Mouse (Mus musculus) liver, adult 2 months (tissue): ENCODE results near the gene Aen. TPM values are rescaled to one million over a fixed set of nuclear protein-coding genes. Genes with fewer than 3 reads are reported as not detected.

Experiments
- DNase-seq: peaks from one replicate; pipeline ENCODE4 v3.0.0-alpha.2; 2011; ENCODE audit warnings: low read depth, low spot score; ENCODE audit errors: extremely low read depth
- H3K27ac ChIP-seq: fragments of 200-500 bp; replicated peaks from 2 replicates; pipeline ENCODE4 v1.5.1; 2012; ENCODE audit warnings: low read depth, mild to moderate bottlenecking, control low read depth, inconsistent platforms, low read length; ENCODE audit not compliant: insufficient read depth
- H3K27me3 ChIP-seq: fragments of 200-500 bp; 2 replicates; pipeline ENCODE4 v1.6.1; 2012; ENCODE audit warnings: mild to moderate bottlenecking, moderate library complexity, low read length, inconsistent platforms; ENCODE audit not compliant: control insufficient read depth, insufficient read depth
- H3K36me3 ChIP-seq: fragments of 200-500 bp; 2 replicates; pipeline ENCODE4 v1.6.1; 2012; ENCODE audit warnings: low read length, inconsistent platforms; ENCODE audit not compliant: control insufficient read depth, insufficient read depth
- H3K4me1 ChIP-seq: fragments of 200-500 bp; 2 replicates; pipeline ENCODE4 v1.6.1; 2011; ENCODE audit warnings: low read length; ENCODE audit not compliant: control insufficient read depth, insufficient read depth
- H3K4me3 ChIP-seq: fragments of 200-500 bp; 2 replicates; pipeline ENCODE4 v1.5.1; 2011; ENCODE audit warnings: low read depth, mild to moderate bottlenecking, control low read depth, low read length, moderate library complexity; ENCODE audit not compliant: insufficient read depth
- H3K79me2 ChIP-seq: fragments of 200-500 bp; 2 replicates; pipeline ENCODE4 v1.6.1; 2012; ENCODE audit warnings: inconsistent platforms, mild to moderate bottlenecking, low read length, moderate library complexity; ENCODE audit not compliant: control insufficient read depth, insufficient read depth
- H3K9ac ChIP-seq: fragments of 200-500 bp; 2 replicates; pipeline ENCODE4 v1.6.1; 2012; ENCODE audit warnings: low read depth, mild to moderate bottlenecking, control low read depth, inconsistent platforms, low read length
- CTCF ChIP-seq: fragments of 200-500 bp; IDR thresholded peaks from 2 replicates; pipeline ENCODE4 v1.5.1; 2011; ENCODE audit warnings: low read depth, low read length, control low read depth
- POLR2A ChIP-seq: fragments of 200-500 bp; IDR thresholded peaks from 2 replicates; pipeline ENCODE4 v1.6.1; 2011; ENCODE audit warnings: low read length, control low read depth; ENCODE audit not compliant: insufficient read depth; ENCODE audit errors: extremely low read depth
- WGBS: fragments of 180-500 bp; shearing (Covaris S2); methylation state at CpG from one replicate; pipeline ENCODE4 v1.1.7; 2018; 5-methylcytosine and 5-hydroxymethylcytosine counted together
- polyA plus RNA-seq: library from polyadenylated mRNA; depleted of rRNA; stranded (reverse); fragments of >200 nt; gene quantifications from 2 replicates; pipeline ENCODE4 v1.2.3, GENCODE M21; 2012; rRNA removed
- total RNA-seq: library from RNA; depleted of rRNA; stranded (reverse); fragments of >200 nt; gene quantifications from 2 replicates; pipeline ENCODE4 v1.2.3, GENCODE M21; 2014; rRNA removed

Gene Aen
- total and polyA plus RNA-seq, 2 experiments: 6.5 to 25.3 TPM

DNA sequence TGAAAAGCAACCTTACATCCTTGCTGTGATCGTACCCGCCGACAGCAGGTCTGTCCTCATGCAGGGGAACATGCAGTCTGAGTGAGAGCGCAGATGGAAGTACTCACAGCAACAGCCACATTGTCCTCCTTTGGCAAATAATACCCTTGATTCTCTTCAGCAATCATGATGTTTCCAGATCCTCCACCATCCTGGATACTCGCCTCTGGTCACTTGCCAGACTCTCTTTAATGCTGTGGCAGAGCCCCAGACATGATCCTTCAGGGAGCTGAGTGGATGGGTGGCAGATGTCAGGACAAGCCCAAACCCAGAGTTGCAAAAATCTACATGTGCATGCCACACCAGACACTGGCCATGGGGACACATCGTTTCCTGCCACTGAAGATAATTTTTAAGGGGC, 59.4 kb downstream of the Aen start:
- TF ChIP-seq CTCF (no peak), POLR2A (no peak)
- H3K36me3 ChIP-seq: no peaks in the 10 kb centered on the region
- no peaks in the 10 kb centered on the region for H3K27me3 ChIP-seq
- H3K9ac ChIP-seq: no peak overlapping the region
- DNase-seq: no peak
- H3K27ac ChIP-seq: no peak overlapping the region
- 87% methylated on average over 6 of the region's 6 CpGs for WGBS
- H3K4me3 ChIP-seq: no peak overlapping the region
- H3K4me1 ChIP-seq: no peaks in the 10 kb centered on the region
- no peaks in the 10 kb centered on the region for H3K79me2 ChIP-seq

DNA sequence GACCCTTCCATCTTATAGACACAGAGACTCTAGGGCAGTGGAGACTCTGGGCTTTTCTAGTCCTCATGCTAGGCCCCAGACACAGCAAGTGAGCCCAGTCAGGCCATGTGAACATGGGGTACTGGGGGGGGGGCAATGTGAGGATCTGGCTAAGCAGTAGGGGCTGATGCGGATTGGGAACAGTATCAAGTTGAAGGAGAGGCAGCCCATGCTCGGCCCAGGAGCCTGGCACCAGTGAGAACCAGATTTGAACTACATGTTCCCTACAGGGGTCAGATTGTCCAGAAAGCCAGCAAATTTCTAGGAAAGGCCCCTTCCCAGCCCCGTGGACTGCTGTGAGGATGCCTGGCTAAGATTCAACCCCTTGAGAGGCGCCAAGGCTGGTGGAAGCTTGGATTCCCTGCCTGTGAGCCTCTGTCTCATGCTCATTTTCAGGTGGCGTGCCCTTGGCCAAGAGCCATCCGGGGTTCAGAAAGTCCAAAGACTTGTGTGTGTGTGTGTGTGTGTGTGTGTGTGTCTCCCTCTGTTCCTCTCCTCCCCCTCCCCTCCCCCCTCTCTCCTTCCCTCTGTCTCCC, 62.9 kb downstream of the Aen start:
- Histone ChIP-seq H3K4me1 (no peaks in the 10 kb centered on the region), H3K4me3 (no peak overlapping the region), H3K27ac (no peak overlapping the region), H3K9ac (no peak overlapping the region), H3K27me3 (no peaks in the 10 kb centered on the region), H3K79me2 (no peaks in the 10 kb centered on the region), H3K36me3 (no peaks in the 10 kb centered on the region)
- no peak for DNase-seq
- 78% methylated on average over 6 of the region's 6 CpGs for WGBS
- no peak for TF ChIP-seq POLR2A
- no peak for TF ChIP-seq CTCF

Other genes with a start within 250 kb of the Aen start
- gene Ntrk3, start 157.8 kb upstream of the Aen start, total RNA-seq: 0.09 and 0.27 TPM in 2 replicates
- gene Ntrk3, start 157.8 kb upstream of the Aen start, polyA plus RNA-seq: 0.20 and 0.38 TPM in 2 replicates
- gene Mrps11, start 112.7 kb upstream of the Aen start, total RNA-seq: 32.4 and 35.4 TPM in 2 replicates
- 26.4 and 27.0 TPM in 2 replicates for gene Mrps11, start 112.7 kb upstream of the Aen start, polyA plus RNA-seq
- 23.2 and 30.2 TPM in 2 replicates for gene Mrpl46, start 112.3 kb upstream of the Aen start, total RNA-seq
- gene Mrpl46, start 112.3 kb upstream of the Aen start, polyA plus RNA-seq: 18.6 and 22.7 TPM in 2 replicates
- gene Det1, start 48.6 kb upstream of the Aen start, total RNA-seq: 5.3 and 5.8 TPM in 2 replicates
- 7.9 and 8.0 TPM in 2 replicates for gene Det1, start 48.6 kb upstream of the Aen start, polyA plus RNA-seq
- 2.6 and 2.8 TPM in 2 replicates for gene Isg20, start 17.6 kb downstream of the Aen start, total RNA-seq
- 5.7 and 7.7 TPM in 2 replicates for gene Isg20, start 17.6 kb downstream of the Aen start, polyA plus RNA-seq
- not detected in 2 replicates for gene Acan, start 157.6 kb downstream of the Aen start, total RNA-seq
- not detected in 2 replicates for gene Acan, start 157.6 kb downstream of the Aen start, polyA plus RNA-seq
- gene Hapln3, start 235.2 kb downstream of the Aen start, total RNA-seq: not detected in 2 replicates
- gene Hapln3, start 235.2 kb downstream of the Aen start, polyA plus RNA-seq: 0.05 and 0.16 TPM in 2 replicates